Mouse (Mus musculus) small intestine, adult 2 months (tissue): ENCODE results near the gene C130050O18Rik.

ENCODE experiments used
- CTCF ChIP-seq: fragments of 200-500 bp; IDR thresholded peaks from 2 replicates; pipeline ENCODE4 v1.5.1; 2012; ENCODE audit warnings: low read depth, mild to moderate bottlenecking, control low read depth, inconsistent platforms, low read length, moderate library complexity, mixed read lengths; ENCODE audit not compliant: insufficient replicate concordance, insufficient read length; ENCODE audit errors: extremely low read depth
- POLR2A ChIP-seq: fragments of 200-500 bp; IDR thresholded peaks from 2 replicates; pipeline ENCODE4 v1.6.1; 2012; ENCODE audit warnings: low read depth, mild to moderate bottlenecking, control low read depth, inconsistent platforms, low read length, moderate library complexity

GRCm38 (mm10) chr5:139427001-139427400 is 21.9 kb downstream of the C130050O18Rik start:
- TF ChIP-seq POLR2A (no peak), CTCF (no peak)
